Mouse (Mus musculus): ENCODE measurements at regions not wholly inside any gene's neighbourhood (a gene's known extent, or its start where the extent isn't known, plus 50 kb on each side); places are given as distances from the start of the nearest gene placed in this dataset.

DNA sequence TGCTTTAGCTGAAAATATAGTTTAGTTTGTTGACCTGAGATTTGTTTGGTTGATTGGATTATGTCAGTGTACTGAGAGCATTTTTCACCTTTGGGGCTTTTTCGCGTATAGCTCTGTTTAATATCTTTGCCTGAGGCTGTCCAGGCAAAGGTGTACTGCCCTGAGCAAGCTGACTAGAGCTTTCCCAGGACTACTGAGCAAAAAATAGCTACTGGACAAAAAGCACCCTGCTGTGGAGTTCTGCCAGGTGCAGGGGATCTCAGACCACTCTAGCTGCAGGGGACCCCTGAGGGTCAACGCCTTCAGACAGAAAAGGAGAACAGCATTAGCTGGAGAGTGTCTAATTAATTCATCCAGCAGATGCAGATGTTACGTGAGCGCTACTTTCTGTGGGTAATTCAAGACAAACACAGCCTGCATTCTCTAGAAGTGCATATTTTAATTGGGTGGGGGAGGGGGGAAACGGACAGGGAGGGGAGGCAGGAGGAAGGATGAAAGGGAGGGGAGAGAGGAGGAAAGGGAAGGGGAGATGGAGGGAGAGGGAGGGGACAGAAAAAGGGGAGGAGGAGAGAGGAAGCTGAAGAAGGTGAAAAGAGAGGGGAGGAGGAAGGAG lies 61.7 kb downstream of the Thnsl1 start:
- Histone ChIP-seq H3K27ac (replicated peaks; ENCODE audit: low read depth, low read length) (no peak overlapping the region), H3K4me2 (ENCODE audit: low read depth, low read length) (no peak overlapping the region), H3K4me3 (ENCODE audit: low read depth, low read length) (no peak overlapping the region), H3K36me3 (replicated peaks; ENCODE audit: control insufficient read depth, insufficient read depth, low read depth, low read length) (no peaks in the 10 kb centered on the region), H3K4me1 (ENCODE audit: control insufficient read depth, insufficient read depth, low read length) (no peaks in the 10 kb centered on the region), H3K27me3 (ENCODE audit: control insufficient read depth, insufficient read depth, low read length) (no peaks in the 10 kb centered on the region), H3K9ac (replicated peaks; ENCODE audit: low read length) (no peak overlapping the region), H3K9me3 (replicated peaks; ENCODE audit: control insufficient read depth, low read length) (no peaks in the 10 kb centered on the region)
- DNase-seq (ENCODE audit: low spot score) (peak; percentile 54), ATAC-seq (replicated peaks; ENCODE audit: insufficient number of reproducible peaks, low FRiP score, low TSS enrichment, low read depth) (peak; percentile 60)
- 16% methylated on average over 6 of the region's 6 CpGs for WGBS

- WGBS, result 81% methylated on average over 12 of the region's 12 CpGs
- no peak overlapping the region for H3K4me3 ChIP-seq (ENCODE audit: low read depth, low read length)
- no peaks in the 10 kb centered on the region for H3K27me3 ChIP-seq (ENCODE audit: control insufficient read depth, insufficient read depth, low read length)
- no peak overlapping the region for H3K27ac ChIP-seq (replicated peaks; ENCODE audit: low read depth, low read length)
- no peak for ATAC-seq (replicated peaks; ENCODE audit: insufficient number of reproducible peaks, low FRiP score, low TSS enrichment, low read depth)
- H3K36me3 ChIP-seq (replicated peaks; ENCODE audit: control insufficient read depth, insufficient read depth, low read depth, low read length), result no peaks in the 10 kb centered on the region
- DNase-seq (ENCODE audit: low spot score), result no peak
- H3K9ac ChIP-seq (replicated peaks; ENCODE audit: low read length), result no peak overlapping the region
- no peaks in the 10 kb centered on the region for H3K4me1 ChIP-seq (ENCODE audit: control insufficient read depth, insufficient read depth, low read length)
- H3K9me3 ChIP-seq (replicated peaks; ENCODE audit: control insufficient read depth, low read length), result no peaks in the 10 kb centered on the region
- no peak overlapping the region for H3K4me2 ChIP-seq (ENCODE audit: low read depth, low read length)
Measured at GRCm38 (mm10) chr2:21269989-21270846, 64.7 kb downstream of the Thnsl1 start.

DNA sequence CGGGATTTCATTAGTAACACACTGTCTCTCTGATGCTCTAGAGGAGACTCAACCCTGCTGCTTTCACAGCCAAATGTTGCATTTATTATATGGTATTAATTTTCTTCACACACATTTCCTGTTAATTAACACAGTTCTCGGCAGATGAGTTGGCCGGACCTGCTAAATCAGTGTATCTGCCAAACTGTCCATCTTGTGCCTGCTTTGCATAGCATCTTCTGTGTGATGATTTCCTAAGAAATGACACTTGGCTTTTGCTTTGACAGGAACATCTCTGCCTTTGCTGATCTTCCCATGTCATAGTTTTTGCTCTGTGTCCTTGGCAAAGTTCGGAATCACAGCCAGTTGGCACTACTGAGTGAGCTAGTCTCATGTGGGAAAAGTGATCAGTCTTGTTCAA lies 67.9 kb downstream of the Thnsl1 start:
- no peaks in the 10 kb centered on the region for H3K36me3 ChIP-seq (replicated peaks; ENCODE audit: control insufficient read depth, insufficient read depth, low read depth, low read length)
- H3K9me3 ChIP-seq (replicated peaks; ENCODE audit: control insufficient read depth, low read length), result no peaks in the 10 kb centered on the region
- no peak overlapping the region for H3K27ac ChIP-seq (replicated peaks; ENCODE audit: low read depth, low read length)
- no peaks in the 10 kb centered on the region for H3K27me3 ChIP-seq (ENCODE audit: control insufficient read depth, insufficient read depth, low read length)
- ATAC-seq (replicated peaks; ENCODE audit: insufficient number of reproducible peaks, low FRiP score, low TSS enrichment, low read depth) (no peak), DNase-seq (ENCODE audit: low spot score) (no peak)
- H3K4me1 ChIP-seq (ENCODE audit: control insufficient read depth, insufficient read depth, low read length), result no peaks in the 10 kb centered on the region
- WGBS, result 94% methylated on average over 4 of the region's 4 CpGs
- no peak overlapping the region for H3K4me3 ChIP-seq (ENCODE audit: low read depth, low read length)
- no peak overlapping the region for H3K4me2 ChIP-seq (ENCODE audit: low read depth, low read length)
- no peak overlapping the region for H3K9ac ChIP-seq (replicated peaks; ENCODE audit: low read length)

DNA sequence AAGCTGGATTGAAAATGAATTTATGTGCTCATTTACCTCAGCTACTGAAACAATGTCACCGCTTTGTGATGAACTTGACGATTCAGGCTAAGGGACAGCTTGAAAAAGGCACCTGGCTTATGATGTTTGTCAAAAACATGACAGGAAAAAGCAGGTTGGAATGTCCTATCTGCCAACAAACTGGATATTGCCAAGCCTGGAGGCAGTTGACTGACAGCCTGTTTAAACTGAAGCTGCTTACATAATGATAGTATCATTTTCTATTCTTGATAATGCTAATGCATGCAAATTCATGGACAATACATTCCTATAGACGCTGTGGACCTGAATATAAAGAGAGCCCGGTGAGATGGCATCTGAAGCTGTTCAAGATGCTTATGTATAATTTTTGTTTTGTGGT lies 69.8 kb downstream of the Thnsl1 start:
- H3K27me3 ChIP-seq (ENCODE audit: control insufficient read depth, insufficient read depth, low read length), result no peaks in the 10 kb centered on the region
- H3K9ac ChIP-seq (replicated peaks; ENCODE audit: low read length), result no peak overlapping the region
- H3K36me3 ChIP-seq (replicated peaks; ENCODE audit: control insufficient read depth, insufficient read depth, low read depth, low read length), result no peaks in the 10 kb centered on the region
- no peaks in the 10 kb centered on the region for H3K4me1 ChIP-seq (ENCODE audit: control insufficient read depth, insufficient read depth, low read length)
- no peak for ATAC-seq (replicated peaks; ENCODE audit: insufficient number of reproducible peaks, low FRiP score, low TSS enrichment, low read depth)
- 83% methylated on average over 4 of the region's 4 CpGs for WGBS
- H3K4me2 ChIP-seq (ENCODE audit: low read depth, low read length), result no peak overlapping the region
- H3K4me3 ChIP-seq (ENCODE audit: low read depth, low read length), result no peak overlapping the region
- no peak overlapping the region for H3K27ac ChIP-seq (replicated peaks; ENCODE audit: low read depth, low read length)
- no peak for DNase-seq (ENCODE audit: low spot score)
- H3K9me3 ChIP-seq (replicated peaks; ENCODE audit: control insufficient read depth, low read length), result no peaks in the 10 kb centered on the region

GRCm38 (mm10) chr2:21280794-21281420 lies 75.4 kb downstream of the Thnsl1 start:
- Histone ChIP-seq H3K36me3 (replicated peaks; ENCODE audit: control insufficient read depth, insufficient read depth, low read depth, low read length) (no peaks in the 10 kb centered on the region), H3K27ac (replicated peaks; ENCODE audit: low read depth, low read length) (no peak overlapping the region), H3K4me2 (ENCODE audit: low read depth, low read length) (no peak overlapping the region), H3K4me3 (ENCODE audit: low read depth, low read length) (no peak overlapping the region), H3K4me1 (ENCODE audit: control insufficient read depth, insufficient read depth, low read length) (no peaks in the 10 kb centered on the region), H3K27me3 (ENCODE audit: control insufficient read depth, insufficient read depth, low read length) (no peaks in the 10 kb centered on the region), H3K9ac (replicated peaks; ENCODE audit: low read length) (no peak overlapping the region), H3K9me3 (replicated peaks; ENCODE audit: control insufficient read depth, low read length) (no peaks in the 10 kb centered on the region)
- peak; percentile 81 for DNase-seq (ENCODE audit: low spot score)
- WGBS, result 35% methylated on average over 9 of the region's 9 CpGs
- peak; percentile 90 for ATAC-seq (replicated peaks; ENCODE audit: insufficient number of reproducible peaks, low FRiP score, low TSS enrichment, low read depth)

DNA sequence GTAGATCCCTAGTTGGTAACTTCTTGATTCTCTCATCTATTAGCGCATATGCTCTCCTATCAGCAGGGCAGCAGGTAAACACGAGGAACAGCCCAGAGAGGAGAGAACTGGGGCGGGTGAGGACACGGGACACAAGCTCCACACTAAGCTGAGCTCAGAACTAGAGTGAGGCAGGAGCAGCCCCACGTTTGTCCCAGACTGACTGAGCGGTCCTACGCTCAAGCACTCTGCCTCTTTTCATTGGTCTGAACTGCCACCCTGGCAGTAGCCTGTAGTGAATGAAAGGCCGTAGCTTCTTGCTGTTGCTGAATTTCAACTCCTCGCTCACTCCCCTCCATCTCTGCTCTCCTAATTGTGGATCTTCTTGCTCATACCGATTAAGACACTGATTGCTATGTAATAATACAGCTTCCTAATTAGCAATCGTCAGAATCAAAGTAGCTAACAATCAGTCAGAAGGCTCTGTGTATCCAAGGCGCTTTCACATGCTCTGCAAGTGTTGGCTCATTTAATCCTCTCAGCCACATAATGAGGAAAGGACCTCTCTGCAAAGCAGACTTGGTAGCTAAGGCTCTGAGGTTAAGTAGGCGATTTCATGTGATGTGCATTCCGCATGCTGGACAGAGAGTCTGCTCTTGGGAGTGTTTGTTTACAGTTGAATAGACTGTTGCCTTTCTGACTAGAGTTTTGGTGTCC lies 77.1 kb downstream of the Thnsl1 start:
- Histone ChIP-seq H3K36me3 (replicated peaks; ENCODE audit: control insufficient read depth, insufficient read depth, low read depth, low read length) (no peaks in the 10 kb centered on the region), H3K4me3 (ENCODE audit: low read depth, low read length) (no peak overlapping the region), H3K9me3 (replicated peaks; ENCODE audit: control insufficient read depth, low read length) (no peaks in the 10 kb centered on the region), H3K4me1 (ENCODE audit: control insufficient read depth, insufficient read depth, low read length) (no peaks in the 10 kb centered on the region), H3K4me2 (ENCODE audit: low read depth, low read length) (no peak overlapping the region), H3K27me3 (ENCODE audit: control insufficient read depth, insufficient read depth, low read length) (no peaks in the 10 kb centered on the region), H3K9ac (replicated peaks; ENCODE audit: low read length) (no peak overlapping the region), H3K27ac (replicated peaks; ENCODE audit: low read depth, low read length) (no peak overlapping the region)
- DNase-seq (ENCODE audit: low spot score), result no peak
- no peak for ATAC-seq (replicated peaks; ENCODE audit: insufficient number of reproducible peaks, low FRiP score, low TSS enrichment, low read depth)
- WGBS, result 73% methylated on average over 14 of the region's 14 CpGs

- H3K4me3 ChIP-seq (ENCODE audit: low read depth, low read length), result no peak overlapping the region
- H3K9ac ChIP-seq (replicated peaks; ENCODE audit: low read length), result no peak overlapping the region
- H3K9me3 ChIP-seq (replicated peaks; ENCODE audit: control insufficient read depth, low read length), result no peaks in the 10 kb centered on the region
- ATAC-seq (replicated peaks; ENCODE audit: insufficient number of reproducible peaks, low FRiP score, low TSS enrichment, low read depth) (no peak), DNase-seq (ENCODE audit: low spot score) (no peak)
- WGBS, result 97% methylated on average over 3 of the region's 3 CpGs
- H3K4me2 ChIP-seq (ENCODE audit: low read depth, low read length), result no peak overlapping the region
- no peak overlapping the region for H3K27ac ChIP-seq (replicated peaks; ENCODE audit: low read depth, low read length)
- H3K4me1 ChIP-seq (ENCODE audit: control insufficient read depth, insufficient read depth, low read length), result no peaks in the 10 kb centered on the region
- H3K36me3 ChIP-seq (replicated peaks; ENCODE audit: control insufficient read depth, insufficient read depth, low read depth, low read length), result no peaks in the 10 kb centered on the region
- H3K27me3 ChIP-seq (ENCODE audit: control insufficient read depth, insufficient read depth, low read length), result no peaks in the 10 kb centered on the region
Measured at GRCm38 (mm10) chr2:21284881-21285280, 79.4 kb downstream of the Thnsl1 start.
